Mouse (Mus musculus) layer of hippocampus, postnatal 36 days (tissue): ENCODE data around the gene Elf2. TPM values are rescaled to one million over a fixed set of nuclear protein-coding genes. Genes with fewer than 3 reads are reported as not detected.

Experiments used
- DNase-seq, 2 experiments: peaks; one replicate each; pipeline ENCODE4 v3.0.0; 2022
- total RNA-seq, 2 experiments: library from RNA; stranded (reverse); gene quantifications; 2 replicates each; pipeline ENCODE4 v1.2.3; 2021

Gene Elf2
- total RNA-seq, 2 experiments from 2014 or later: 50.2 to 52.0 TPM

- DNase-seq: peak; percentile 82 to 84
Observed at GRCm38 (mm10) chr3:51277201-51278150, 63.0 kb downstream of the Elf2 start.

- DNase-seq: peak in 1 of 2 experiments; percentile 65
Observed at GRCm38 (mm10) chr3:51276421-51277111, 63.9 kb downstream of the Elf2 start.

- peak; percentile 97 to 98 for DNase-seq
Observed at GRCm38 (mm10) chr3:51275956-51276398, 64.5 kb downstream of the Elf2 start.

GRCm38 (mm10) chr3:51270069-51270817 is 70.2 kb downstream of the Elf2 start:
- no peak for DNase-seq

GRCm38 (mm10) chr3:51268434-51268833 is 72.0 kb downstream of the Elf2 start:
- no peak for DNase-seq

GRCm38 (mm10) chr3:51262942-51263341 is 77.5 kb downstream of the Elf2 start:
- DNase-seq: no peak

GRCm38 (mm10) chr3:51258070-51258469 is 82.4 kb downstream of the Elf2 start:
- DNase-seq: no peak

- DNase-seq: no peak
Observed at GRCm38 (mm10) chr3:51256450-51256849, 84.0 kb downstream of the Elf2 start.

GRCm38 (mm10) chr3:51254784-51255183 is 85.7 kb downstream of the Elf2 start:
- DNase-seq: no peak

GRCm38 (mm10) chr3:51252689-51253402 is 87.6 kb downstream of the Elf2 start:
- DNase-seq: no peak

- DNase-seq: no peak
Observed at GRCm38 (mm10) chr3:51252223-51252622, 88.2 kb downstream of the Elf2 start.

- no peak for DNase-seq
Observed at GRCm38 (mm10) chr3:51251057-51251456, 89.4 kb downstream of the Elf2 start.

- DNase-seq: no peak
Observed at GRCm38 (mm10) chr3:51249866-51250265, 90.6 kb downstream of the Elf2 start.

- no peak for DNase-seq
Observed at GRCm38 (mm10) chr3:51249460-51249859, 91.0 kb downstream of the Elf2 start.

GRCm38 (mm10) chr3:51248600-51248999 is 91.9 kb downstream of the Elf2 start:
- no peak for DNase-seq

GRCm38 (mm10) chr3:51247704-51248103 is 92.8 kb downstream of the Elf2 start:
- DNase-seq: no peak

GRCm38 (mm10) chr3:51239541-51239940 is 100.9 kb downstream of the Elf2 start:
- DNase-seq: no peak

GRCm38 (mm10) chr3:51238515-51238914 is 101.9 kb downstream of the Elf2 start:
- DNase-seq: no peak

- no peak for DNase-seq
Observed at GRCm38 (mm10) chr3:51234752-51235055, 105.8 kb downstream of the Elf2 start.

- peak; percentile 73 to 74 for DNase-seq
Observed at GRCm38 (mm10) chr3:51233918-51234751, 106.3 kb downstream of the Elf2 start.

GRCm38 (mm10) chr3:51233474-51233873 is 107.0 kb downstream of the Elf2 start:
- no peak for DNase-seq
